8 mouse cellular contexts compared by ENCODE assay signal in the genomic region with DNA sequence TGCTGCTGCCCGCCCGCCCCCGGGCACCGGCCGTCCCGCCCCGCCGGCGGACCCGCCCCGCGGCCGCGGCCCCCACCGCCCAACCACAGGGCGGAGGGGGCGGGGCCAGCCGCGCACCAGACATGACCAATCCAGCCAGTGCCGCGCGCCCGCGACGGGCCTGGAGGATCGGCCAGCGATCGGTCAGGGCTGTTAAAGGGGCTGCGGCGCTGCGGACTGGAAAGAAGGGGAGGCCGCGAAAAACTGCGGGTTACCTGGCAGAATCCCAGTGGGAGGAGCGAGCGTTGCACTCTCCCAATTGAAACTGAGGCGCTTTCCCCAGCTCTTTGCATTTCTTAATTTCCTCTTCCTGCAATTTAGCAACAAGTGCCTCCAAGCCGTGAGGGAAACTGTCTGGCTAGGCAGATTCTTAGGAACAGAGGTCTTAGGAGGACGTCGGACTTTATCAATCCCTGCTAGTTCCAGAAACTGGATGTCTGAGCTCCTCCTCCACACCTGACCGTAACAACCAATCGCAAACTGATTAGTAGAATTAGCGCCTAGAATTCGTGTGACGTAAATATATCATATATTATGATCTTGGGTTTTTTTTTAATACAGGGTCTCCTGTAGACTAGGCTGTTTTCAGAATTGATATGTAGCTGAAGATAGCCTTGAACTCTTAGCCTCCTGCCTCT. TPM values are rescaled to one million over a fixed set of nuclear protein-coding genes. Genes with fewer than 3 reads are reported as not detected.
A peak's percentile ranks its signal among the peaks of the same experiment; 100 is the strongest.
DNase-seq lines count a peak whose midpoint lies in the region; ATAC-seq and TF ChIP-seq lines count a peak whose summit lies in the region.

A gene (minus strand): TSS at position 463 of the 677 bp plus-strand sequence.

- H3K4me1 ChIP-seq in G1E (ENCODE audit: insufficient read depth, low read depth, low read length) = peaks cover 31% of the 10 kb centered on the region
- H3K4me1 ChIP-seq in forebrain, postnatal 0 days (ENCODE audit: insufficient read depth) = peaks cover 4% of the 10 kb centered on the region; the same call in 1 of the 2 replicates
- H3K4me1 ChIP-seq in lung, embryonic 15.5 days = peaks cover 26% of the 10 kb centered on the region

- H3K4me2 ChIP-seq in forebrain, postnatal 0 days (ENCODE audit: low read depth) = peak within 1 kb of the TSS; percentile 76
- H3K4me2 ChIP-seq in lung, embryonic 15.5 days = peak within 1 kb of the TSS; percentile 70

- H3K36me3 ChIP-seq in G1E (replicated peaks) = no peaks in the 10 kb centered on the region
- H3K36me3 ChIP-seq in forebrain, postnatal 0 days (ENCODE audit: insufficient read depth) = no peaks in the 10 kb centered on the region
- H3K36me3 ChIP-seq in lung, embryonic 15.5 days = no peaks in the 10 kb centered on the region

- peaks cover 22% of the 10 kb centered on the region for H3K27me3 ChIP-seq in G1E (ENCODE audit: insufficient read depth, low read length)
- no peaks in the 10 kb centered on the region for H3K27me3 ChIP-seq in forebrain, postnatal 0 days (ENCODE audit: insufficient read depth, low read length)
- H3K27me3 ChIP-seq in lung, embryonic 15.5 days = no peaks in the 10 kb centered on the region

- ATAC-seq in G1E (ENCODE audit: extremely low read depth, insufficient number of reproducible peaks, low FRiP score, poor library complexity, severe bottlenecking) = peak; percentile 90
- ATAC-seq in forebrain, postnatal 0 days = peak; percentile 98
- ATAC-seq in lung, embryonic 15.5 days (ENCODE audit: borderline replicate concordance, extremely low read depth, low FRiP score, low TSS enrichment) = peak; percentile 97

- H3K4me3 ChIP-seq in G1E (ENCODE audit: low read depth, low read length) = peak within 1 kb of the TSS; percentile 93
- peak within 1 kb of the TSS; percentile 78 for H3K4me3 ChIP-seq in forebrain, postnatal 0 days (ENCODE audit: low read depth, low read length)
- H3K4me3 ChIP-seq in lung, embryonic 15.5 days = peak within 1 kb of the TSS; percentile 99

- peak within 1 kb of the TSS; percentile 71 for H3K27ac ChIP-seq in forebrain, postnatal 0 days (ENCODE audit: low read depth, low read length)
- peak within 1 kb of the TSS; percentile 90 for H3K27ac ChIP-seq in lung, embryonic 15.5 days

- peak within 1 kb of the TSS; percentile 69 for H3K9ac ChIP-seq in forebrain, postnatal 0 days
- H3K9ac ChIP-seq in lung, embryonic 15.5 days = peak within 1 kb of the TSS; percentile 87

- 1% methylated on average over 31 of the region's 45 CpGs for WGBS in forebrain, postnatal 0 days
- WGBS in lung, embryonic 15.5 days = 1% methylated on average over 37 of the region's 45 CpGs

- TF ChIP-seq CTCF in G1E (IDR thresholded peaks at IDR 0.05; ENCODE audit: low read depth, low read length) = no peak
- no peak for TF ChIP-seq CTCF in forebrain, postnatal 0 days (IDR thresholded peaks at IDR 0.05; ENCODE audit: low read depth)

- H3K9me3 ChIP-seq in G1E (replicated peaks) = no peaks in the 10 kb centered on the region
- no peaks in the 10 kb centered on the region for H3K9me3 ChIP-seq in forebrain, postnatal 0 days (ENCODE audit: low read length)
- H3K9me3 ChIP-seq in lung, embryonic 15.5 days = no peaks in the 10 kb centered on the region

- DNase-seq in G1E (ENCODE audit: low spot score) = peak; percentile 89
- DNase-seq in cerebellum, adult 18-20 months = peak; percentile 98 to 99
- peak; percentile 94 for DNase-seq in forebrain, postnatal 0 days
- peak; percentile 97 for DNase-seq in heart, postnatal 4 days
- DNase-seq in layer of hippocampus, adult 8-10 months (ENCODE audit: low spot score in 2 of 2) = peak; percentile 95 to 97
- peak; percentile 97 for DNase-seq in ovary, adult 18-20 months (ENCODE audit: low spot score)
- peak; percentile 90 to 92 for DNase-seq in thymus, postnatal 10 days (ENCODE audit: low spot score in 2 of 2)

RNA-seq across cellular contexts. Expression of the gene that starts here (rescaled TPM):
- 11.9 and 20.0 TPM in 2 replicates for total RNA-seq in G1E (2014; fragmentation: Nextera tagmentation)
- total RNA-seq in G1E (2017) = 6.7 and 7.7 TPM in 2 replicates
- 1.1 and 1.6 TPM in 2 replicates for polyA plus RNA-seq in G1E (2012)
- 44.7 and 49.3 TPM in 2 replicates for total RNA-seq in forebrain, postnatal 0 days (2014; rRNA removed)
- polyA plus RNA-seq in forebrain, postnatal 0 days (2015; fragmentation: Nextera tagmentation; extraction: Ambion mirVana) = 17.5 and 23.0 TPM in 2 replicates
- total RNA-seq in heart, postnatal 4 days (2021) = 10 to 100 TPM; 37.6 to 45.2 TPM
- total RNA-seq in layer of hippocampus, adult 8-10 months (2022) = 100 to 1,000 TPM; 135 to 153 (median 142) TPM
- 9.7 and 9.8 TPM in 2 replicates for polyA plus RNA-seq in lung, embryonic 15.5 days (2015; fragmentation: Nextera tagmentation; extraction: Ambion mirVana)

Comparison
In these comparisons a context has a peak if more than half of its experiments do, and no peak if none do; other contexts are left out.
1. Peak in every context shown above with its lines: DNase-seq, ATAC-seq, H3K4me3 ChIP-seq and H3K27ac ChIP-seq.